In the genomic region with DNA sequence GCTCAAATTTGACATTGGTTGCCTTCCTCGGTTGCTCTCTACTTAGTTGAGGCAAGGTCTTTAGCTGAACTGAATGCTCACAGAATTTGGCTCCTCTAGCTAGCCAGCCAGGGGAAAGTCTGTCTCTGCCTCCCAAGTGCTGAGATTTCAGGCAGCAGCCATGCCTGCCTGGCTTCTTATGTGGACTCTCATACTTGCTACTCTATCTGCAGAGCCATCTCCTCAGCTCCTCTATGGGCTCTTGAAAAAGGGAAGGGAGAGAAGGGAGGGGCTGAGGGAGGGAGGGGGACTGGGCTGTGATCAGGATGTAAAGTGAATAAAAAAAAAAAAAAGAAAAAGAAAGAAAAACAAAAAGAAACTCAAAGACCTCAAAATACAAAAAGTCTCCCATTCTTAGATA, we compare ENCODE assay signal across 13 mouse cellular contexts. TPM values are rescaled to one million over a fixed set of nuclear protein-coding genes. Genes with fewer than 3 reads are reported as not detected.
DNase-seq lines count a peak whose midpoint lies in the region; ATAC-seq and TF ChIP-seq lines count a peak whose summit lies in the region.
"Had no signal": no experiment of that assay in that cellular context is flagged by ENCODE, and none has a peak within 500 bp of the region (broad histone marks: within the 10 kb centered on the region; RNA-seq: fewer than 3 reads in every experiment).

No protein-coding gene starts in this region.

- TF ChIP-seq CTCF in heart, adult 2 months (IDR thresholded peaks at IDR 0.05), result no peak
- TF ChIP-seq CTCF in layer of hippocampus, adult 2 months (conservative IDR thresholded peaks at IDR 0.05), result no peak

- H3K79me2 ChIP-seq in heart, adult 2 months (replicated peaks; ENCODE audit: control insufficient read depth, insufficient read depth, low read length), result no peaks in the 10 kb centered on the region

- H3K4me1 ChIP-seq in heart, adult 2 months (ENCODE audit: control insufficient read depth, insufficient read depth, low read length), result peaks cover 6% of the 10 kb centered on the region
- H3K4me1 ChIP-seq in kidney, embryonic 16.5 days (ENCODE audit: insufficient read depth, low read length), result peaks cover 8% of the 10 kb centered on the region
- H3K4me1 ChIP-seq in embryonic facial prominence, embryonic 10.5 days, result peaks cover 16% of the 10 kb centered on the region

- H3K9me3 ChIP-seq in kidney, embryonic 16.5 days (ENCODE audit: low read length), result no peaks in the 10 kb centered on the region
- no peaks in the 10 kb centered on the region for H3K9me3 ChIP-seq in embryonic facial prominence, embryonic 10.5 days
- H3K9me3 ChIP-seq: limb, embryonic 12.5 days; lung, embryonic 15.5 days had no signal

- no peak for ATAC-seq in kidney, embryonic 16.5 days (ENCODE audit: low FRiP score, low TSS enrichment)
- ATAC-seq in megakaryocyte progenitor cell, adult 5-6 weeks (replicated peaks; ENCODE audit: poor library complexity), result peak; percentile 52; the same call in 1 of the 2 replicates
- ATAC-seq: Patski had no signal

- H3K4me2 ChIP-seq in kidney, embryonic 16.5 days (replicated peaks; ENCODE audit: low read depth, low read length), result no peak overlapping the region
- H3K4me2 ChIP-seq: limb, embryonic 12.5 days had no signal

- TF ChIP-seq EP300 in heart, adult 2 months (IDR thresholded peaks at IDR 0.05; ENCODE audit: insufficient read depth, low read depth, low read length), result no peak

- no peak for TF ChIP-seq POLR2A in heart, adult 2 months (IDR thresholded peaks at IDR 0.05; ENCODE audit: insufficient read depth, low read depth, low read length)

- H3K27me3 ChIP-seq in heart, adult 2 months (ENCODE audit: control insufficient read depth, insufficient read depth, low read length), result no peaks in the 10 kb centered on the region
- H3K27me3 ChIP-seq in kidney, embryonic 16.5 days (ENCODE audit: insufficient read depth, low read length), result no peaks in the 10 kb centered on the region
- H3K27me3 ChIP-seq in embryonic facial prominence, embryonic 10.5 days (replicated peaks; ENCODE audit: low read depth, poor library complexity, severe bottlenecking), result peaks cover under 1% of the 10 kb centered on the region; the same call in 1 of the 2 replicates
- H3K27me3 ChIP-seq: lung, embryonic 15.5 days; Patski had no signal

- WGBS in heart, adult 2 months, result 83% methylated on average over 1 of the region's 1 CpGs
- WGBS in kidney, embryonic 16.5 days, result 89% methylated on average over 1 of the region's 1 CpGs
- WGBS in embryonic facial prominence, embryonic 10.5 days, result 84% methylated on average over 1 of the region's 1 CpGs

- H3K9ac ChIP-seq in heart, adult 2 months (ENCODE audit: low read depth, low read length), result no peak overlapping the region
- no peak overlapping the region for H3K9ac ChIP-seq in kidney, embryonic 16.5 days (replicated peaks; ENCODE audit: low read length)
- H3K9ac ChIP-seq: limb, embryonic 12.5 days; lung, embryonic 15.5 days had no signal

- H3K4me3 ChIP-seq in heart, adult 2 months, result no peak overlapping the region
- H3K4me3 ChIP-seq in kidney, embryonic 16.5 days (ENCODE audit: low read length), result no peak overlapping the region
- H3K4me3 ChIP-seq in embryonic facial prominence, embryonic 10.5 days, result no peak overlapping the region
- H3K4me3 ChIP-seq in layer of hippocampus, adult 2 months, result no peak overlapping the region
- H3K4me3 ChIP-seq: limb, embryonic 12.5 days; lung, embryonic 15.5 days had no signal

- intact Hi-C loops in heart, adult 2 months (cut with DNase I), result no loop called here

- H3K27ac ChIP-seq in heart, adult 2 months, result peak overlapping the region; percentile 28; the same call in 1 of the 2 replicates
- peak overlapping the region; percentile 16; the same call in 1 of the 2 replicates for H3K27ac ChIP-seq in kidney, embryonic 16.5 days (ENCODE audit: low read length)
- peak overlapping the region; percentile 45; the same call in 1 of the 2 replicates for H3K27ac ChIP-seq in embryonic facial prominence, embryonic 10.5 days (replicated peaks)
- no peak overlapping the region for H3K27ac ChIP-seq in layer of hippocampus, adult 2 months
- H3K27ac ChIP-seq: limb, embryonic 12.5 days; lung, embryonic 15.5 days had no signal

- DNase-seq in heart, adult 2 months, result no peak
- no peak for DNase-seq in heart, adult 18-20 months
- no peak for DNase-seq in kidney, adult 8-10 months
- no peak for DNase-seq in embryonic facial prominence, embryonic 10.5 days (ENCODE audit: low spot score)
- DNase-seq in cerebellum, postnatal 14 days, result no peak
- no peak for DNase-seq in layer of hippocampus, adult 2 months (ENCODE audit: low spot score in 2 of 2)
- DNase-seq: adrenal gland, postnatal 10 days; cerebellum, adult 11 months had no signal

- H3K36me3 ChIP-seq in heart, adult 2 months (ENCODE audit: control insufficient read depth, insufficient read depth, low read length), result no peaks in the 10 kb centered on the region
- no peaks in the 10 kb centered on the region for H3K36me3 ChIP-seq in kidney, embryonic 16.5 days (ENCODE audit: insufficient read depth, low read length)
- H3K36me3 ChIP-seq in embryonic facial prominence, embryonic 10.5 days (replicated peaks), result no peaks in the 10 kb centered on the region
- H3K36me3 ChIP-seq: limb, embryonic 12.5 days; lung, embryonic 15.5 days had no signal

RNA-seq across cellular contexts. Expression of a gene that starts 31.2 kb away (rescaled TPM):
- 10 to 100 TPM; 23.5 to 33.7 TPM for total RNA-seq in heart, adult 2 months (2021)
- 48.1 and 49.4 TPM in 2 replicates for polyA plus RNA-seq in heart, adult 2 months (2012; rRNA removed)
- 10 to 100 TPM; 21.5 to 25.9 TPM for total RNA-seq in heart, adult 18-20 months (2021)
- polyA plus RNA-seq in kidney, embryonic 16.5 days (2015; fragmentation: Nextera tagmentation; extraction: Ambion mirVana), result 57.7 and 62.0 TPM in 2 replicates
- 35.4 and 35.5 TPM in 2 replicates for polyA plus RNA-seq in embryonic facial prominence, embryonic 10.5 days (2016; fragmentation: Nextera tagmentation; extraction: Ambion mirVana)
- 4.2 and 5.2 TPM in 2 replicates for total RNA-seq in megakaryocyte progenitor cell, adult 5-6 weeks (2015)
- total RNA-seq in megakaryocyte progenitor cell, adult 5-6 weeks (2017), result 9.7 and 10.8 TPM in 2 replicates
- 10 to 100 TPM; 18.9 to 21.6 TPM for total RNA-seq in layer of hippocampus, adult 2 months (2021)
